Mouse (Mus musculus) intestine, embryonic 15.5 days (tissue): ENCODE results near the gene Diablo. TPM values are rescaled to one million over a fixed set of nuclear protein-coding genes. Genes with fewer than 3 reads are reported as not detected.
A peak's percentile ranks its signal among the peaks of the same experiment; 100 is the strongest.

ENCODE experiments used
- ATAC-seq: fragments of 200-750 bp; cut with Nextera tagmentation; 2 replicates; pipeline ENCODE4 v1.8.0; 2017; ENCODE audit warnings: moderate TSS enrichment, moderate library complexity
- H3K27ac ChIP-seq: fragments of 300-500 bp; sonication (generic); 2 replicates; pipeline ENCODE4 v1.5.1; 2015; ENCODE audit warnings: mild to moderate bottlenecking, inconsistent platforms
- H3K27me3 ChIP-seq: fragments of 300-500 bp; sonication (generic); replicated peaks from 2 replicates; pipeline ENCODE4 v1.6.1; 2015; ENCODE audit warnings: inconsistent platforms
- H3K36me3 ChIP-seq: fragments of 300-500 bp; sonication (generic); 2 replicates; pipeline ENCODE4 v1.6.1; 2015; ENCODE audit warnings: inconsistent platforms
- H3K4me1 ChIP-seq: fragments of 300-500 bp; sonication (generic); replicated peaks from 2 replicates; pipeline ENCODE4 v1.6.1; 2015; ENCODE audit warnings: inconsistent platforms
- H3K4me2 ChIP-seq: fragments of 300-500 bp; sonication (generic); replicated peaks from 2 replicates; pipeline ENCODE4 v1.6.1; 2015; ENCODE audit warnings: mild to moderate bottlenecking, inconsistent platforms
- H3K4me3 ChIP-seq: fragments of 300-500 bp; sonication (generic); replicated peaks from 2 replicates; pipeline ENCODE4 v1.5.1; 2015; ENCODE audit warnings: inconsistent platforms
- H3K9ac ChIP-seq: fragments of 300-500 bp; sonication (generic); 2 replicates; pipeline ENCODE4 v1.6.1; 2015; ENCODE audit warnings: inconsistent platforms
- H3K9me3 ChIP-seq: fragments of 300-500 bp; sonication (generic); 2 replicates; pipeline ENCODE4 v1.6.1; 2016; ENCODE audit warnings: inconsistent platforms
- WGBS: fragments of 180-500 bp; shearing (Covaris S2); methylation state at CpG from one replicate; pipeline ENCODE4 v1.1.7; 2015; 5-methylcytosine and 5-hydroxymethylcytosine counted together
- polyA plus RNA-seq: library from polyadenylated mRNA; unstranded; fragments of >200 nt; fragmentation: Nextera tagmentation; extraction: Ambion mirVana; gene quantifications from 2 replicates; pipeline ENCODE4 v1.2.1, GENCODE M21; 2015

Gene Diablo
- polyA plus RNA-seq, 1 experiment from 2014 or later: 99.7 TPM

GRCm38 (mm10) chr5:123489935-123490334 is 34.0 kb downstream of the Diablo start:
- H3K4me1 ChIP-seq: 0 out of 2 replicates have a peak, but pooled peaks cover 7% of the 10 kb centered on the region
- H3K9ac ChIP-seq: no peak overlapping the region
- no peak for ATAC-seq
- H3K36me3 ChIP-seq: no peaks in the 10 kb centered on the region
- WGBS: 47% methylated on average over 9 of the region's 9 CpGs
- H3K4me2 ChIP-seq: no peak overlapping the region
- H3K9me3 ChIP-seq: no peaks in the 10 kb centered on the region
- H3K4me3 ChIP-seq: no peak overlapping the region
- no peak overlapping the region for H3K27ac ChIP-seq
- H3K27me3 ChIP-seq: no peaks in the 10 kb centered on the region

DNA sequence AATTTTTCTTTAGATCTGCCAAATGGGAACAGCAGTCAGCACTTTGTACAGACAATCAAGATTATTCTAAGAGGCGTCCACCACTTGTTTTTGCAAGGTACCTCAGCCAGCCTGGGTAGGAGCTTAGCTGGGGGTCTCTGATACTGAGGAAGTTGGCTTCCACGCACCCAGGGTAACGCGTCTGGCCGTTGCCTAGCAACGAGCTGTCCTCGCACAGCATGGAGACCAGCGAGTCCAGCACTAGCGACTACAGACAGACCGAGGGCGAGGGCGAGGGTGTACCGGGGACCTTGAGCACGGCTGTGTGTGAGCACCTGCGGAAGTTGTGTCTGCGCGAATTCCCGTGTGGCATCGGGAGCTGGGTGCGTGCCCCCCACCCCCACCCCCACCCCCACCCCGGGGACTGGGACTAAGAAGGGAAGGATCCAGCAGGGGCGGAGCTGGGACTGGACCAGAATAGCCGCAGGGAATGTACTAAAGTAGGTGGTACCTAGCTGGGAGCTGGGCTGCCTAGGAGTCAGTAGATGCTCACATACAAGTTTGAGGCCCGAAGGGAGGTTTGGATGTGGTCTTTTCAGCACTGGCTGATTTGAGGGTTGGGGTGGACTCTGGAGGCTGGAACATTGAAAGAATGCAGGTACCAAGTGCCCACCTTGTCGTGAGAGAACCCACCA is 34.7 kb downstream of the Diablo start, which contains the start of the genes Lrrc43 and Il31:
Gene Lrrc43 (plus strand): TSS at position 194 of the 674 bp plus-strand sequence.
Gene Il31 (minus strand): TSS at position 378 of the 674 bp plus-strand sequence.
- Histone ChIP-seq H3K4me3 (no peak within 1 kb of the TSS), H3K9me3 (no peaks in the 10 kb centered on the region), H3K27me3 (no peaks in the 10 kb centered on the region), H3K36me3 (no peaks in the 10 kb centered on the region), H3K4me2 (peak within 1 kb of the TSS; percentile 54), H3K4me1 (0 out of 2 replicates have a peak, but pooled peaks cover 7% of the 10 kb centered on the region), H3K9ac (no peak within 1 kb of the TSS), H3K27ac (no peak within 1 kb of the TSS)
- 10% methylated on average over 25 of the region's 25 CpGs for WGBS
- 0 out of 2 replicates have a peak, but pooled peaks have one; percentile 56 for ATAC-seq

DNA sequence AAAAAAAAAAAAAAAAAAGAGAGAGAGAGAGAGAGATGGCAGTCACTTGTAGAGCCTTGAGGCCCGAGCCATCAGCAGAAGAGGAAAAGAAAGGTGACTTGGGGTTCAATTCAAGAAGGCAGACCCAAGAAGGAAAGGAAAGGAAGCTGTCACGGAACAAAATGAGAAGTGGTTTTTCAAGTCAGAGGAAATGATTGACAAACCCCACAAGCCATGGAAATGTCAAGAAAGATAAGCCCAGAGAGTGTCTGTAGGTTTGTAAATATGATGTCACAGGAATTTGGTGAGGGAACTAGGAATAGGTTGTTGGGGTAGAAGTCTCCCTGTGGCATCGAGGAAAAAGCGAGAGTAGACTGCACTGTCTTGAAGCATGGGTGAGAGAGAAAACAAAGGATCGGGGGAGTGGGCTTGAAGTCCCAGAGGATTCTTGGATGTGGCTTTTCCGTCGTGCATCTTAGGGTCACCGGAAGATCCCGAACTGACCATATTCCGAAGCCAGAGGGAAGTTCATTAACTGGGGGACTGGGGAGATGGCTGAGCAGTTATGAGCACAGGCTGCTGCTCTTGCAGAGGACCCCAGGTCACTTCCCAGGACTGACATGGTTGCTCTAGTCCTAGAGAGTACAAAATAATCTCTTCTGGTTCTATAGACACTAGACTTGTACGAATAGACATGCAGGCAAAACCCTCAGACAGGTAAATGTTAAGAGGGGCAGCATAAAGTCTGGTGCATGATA is 36.1 kb downstream of the Diablo start:
- no peaks in the 10 kb centered on the region for H3K36me3 ChIP-seq
- no peak overlapping the region for H3K27ac ChIP-seq
- no peaks in the 10 kb centered on the region for H3K27me3 ChIP-seq
- 0 out of 2 replicates have a peak, but pooled peaks cover 7% of the 10 kb centered on the region for H3K4me1 ChIP-seq
- H3K4me3 ChIP-seq: no peak overlapping the region
- no peaks in the 10 kb centered on the region for H3K9me3 ChIP-seq
- no peak overlapping the region for H3K4me2 ChIP-seq
- WGBS: 80% methylated on average over 11 of the region's 11 CpGs
- H3K9ac ChIP-seq: no peak overlapping the region
- ATAC-seq: no peak

DNA sequence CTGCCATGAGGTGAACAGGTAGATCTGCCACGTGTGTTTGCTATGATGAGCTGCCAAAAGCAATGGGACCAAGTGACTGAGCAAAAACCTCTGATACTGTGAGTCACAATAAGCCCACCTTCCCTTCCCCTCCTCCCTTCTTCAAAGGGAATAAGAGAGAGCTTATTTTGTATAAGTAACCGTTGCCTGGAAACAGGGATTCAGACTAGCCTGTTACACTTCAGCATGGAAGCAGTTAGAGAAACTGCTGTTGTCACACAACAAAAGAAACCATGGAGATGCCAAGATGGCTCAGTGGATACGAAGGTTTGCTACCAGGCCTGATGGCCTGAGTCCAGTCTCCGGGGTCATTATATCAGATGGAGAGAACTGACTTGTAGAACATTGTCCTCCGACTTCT is 50.2 kb downstream of the Diablo start:
- ATAC-seq: no peak
- H3K27me3 ChIP-seq: no peaks in the 10 kb centered on the region
- no peak overlapping the region for H3K4me3 ChIP-seq
- 84% methylated on average over 5 of the region's 5 CpGs for WGBS
- H3K9ac ChIP-seq: no peak overlapping the region
- H3K4me1 ChIP-seq: no peaks in the 10 kb centered on the region
- no peaks in the 10 kb centered on the region for H3K9me3 ChIP-seq
- H3K4me2 ChIP-seq: no peak overlapping the region
- H3K27ac ChIP-seq: no peak overlapping the region
- H3K36me3 ChIP-seq: no peaks in the 10 kb centered on the region

DNA sequence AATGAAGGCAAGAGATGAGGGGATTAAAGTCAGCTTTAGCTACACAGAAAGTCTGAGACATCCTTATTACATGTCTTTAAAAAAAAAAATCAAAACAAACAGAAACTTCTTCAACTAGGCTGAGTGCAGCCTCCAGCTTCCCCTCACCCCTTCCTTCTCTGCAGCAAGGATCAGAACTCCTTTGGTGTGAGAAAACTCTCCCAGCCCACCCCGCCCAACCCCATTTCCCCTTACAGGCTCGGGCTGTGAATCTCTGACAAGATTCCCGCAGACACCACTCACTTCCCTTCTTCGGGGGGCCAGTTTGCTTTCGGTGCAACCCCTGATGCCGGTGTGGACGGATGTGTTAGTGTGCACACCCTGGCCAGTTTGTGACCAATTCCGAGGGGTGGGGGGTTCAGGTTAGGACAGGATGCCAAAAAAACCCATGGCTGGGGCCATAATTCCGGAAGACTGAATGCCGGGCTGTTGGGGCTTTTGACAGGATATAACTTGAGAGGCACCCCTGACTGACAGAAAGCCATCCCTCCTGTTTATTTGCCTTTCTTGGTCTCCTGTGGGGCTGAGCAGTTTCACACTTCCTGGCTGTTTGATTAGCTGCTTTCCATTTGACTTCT is 53.1 kb downstream of the Diablo start:
- H3K27ac ChIP-seq: no peak overlapping the region
- no peak for ATAC-seq
- no peaks in the 10 kb centered on the region for H3K9me3 ChIP-seq
- 0 out of 2 replicates have a peak overlapping the region, but pooled peaks have one; percentile 1 for H3K4me3 ChIP-seq
- H3K27me3 ChIP-seq: no peaks in the 10 kb centered on the region
- 7% methylated on average over 10 of the region's 10 CpGs for WGBS
- no peaks in the 10 kb centered on the region for H3K36me3 ChIP-seq
- H3K9ac ChIP-seq: no peak overlapping the region
- H3K4me2 ChIP-seq: peak overlapping the region; percentile 39
- no peaks in the 10 kb centered on the region for H3K4me1 ChIP-seq

- H3K27me3 ChIP-seq: no peaks in the 10 kb centered on the region
- no peaks in the 10 kb centered on the region for H3K9me3 ChIP-seq
- no peaks in the 10 kb centered on the region for H3K36me3 ChIP-seq
- no peak overlapping the region for H3K4me2 ChIP-seq
- 79% methylated on average over 1 of the region's 1 CpGs for WGBS
- no peak overlapping the region for H3K4me3 ChIP-seq
- H3K4me1 ChIP-seq: no peaks in the 10 kb centered on the region
- no peak overlapping the region for H3K9ac ChIP-seq
- ATAC-seq: no peak
- H3K27ac ChIP-seq: no peak overlapping the region
Measured at GRCm38 (mm10) chr5:123464638-123465037, 59.3 kb downstream of the Diablo start.

GRCm38 (mm10) chr5:123461420-123461819 is 62.6 kb downstream of the Diablo start:
- H3K9me3 ChIP-seq: no peaks in the 10 kb centered on the region
- ATAC-seq: no peak
- H3K4me1 ChIP-seq: no peaks in the 10 kb centered on the region
- 53% methylated on average over 5 of the region's 5 CpGs for WGBS
- no peaks in the 10 kb centered on the region for H3K27me3 ChIP-seq
- H3K27ac ChIP-seq: no peak overlapping the region
- no peaks in the 10 kb centered on the region for H3K36me3 ChIP-seq
- no peak overlapping the region for H3K4me3 ChIP-seq
- H3K9ac ChIP-seq: no peak overlapping the region
- no peak overlapping the region for H3K4me2 ChIP-seq

Other genes with a start within 250 kb of the Diablo start
- 15.9 and 16.4 TPM in 2 replicates for gene Bcl7a, start 180.3 kb downstream of the Diablo start, polyA plus RNA-seq
- 19.2 and 22.4 TPM in 2 replicates for gene Mlxip, start 129.4 kb downstream of the Diablo start, polyA plus RNA-seq
- not detected in 2 replicates for gene Lrrc43, start 34.9 kb downstream of the Diablo start, polyA plus RNA-seq
- not detected in 2 replicates for gene Il31, start 34.7 kb downstream of the Diablo start, polyA plus RNA-seq
- gene B3gnt4, start 13.7 kb downstream of the Diablo start, polyA plus RNA-seq: 0.38 and 0.40 TPM in 2 replicates
- 10.6 and 11.2 TPM in 2 replicates for gene Gm49027, start 1.3 kb upstream of the Diablo start, polyA plus RNA-seq
- gene Vps33a, start 48.9 kb upstream of the Diablo start, polyA plus RNA-seq: 24.4 and 28.9 TPM in 2 replicates
- 29.9 TPM in 2 replicates for gene Clip1, start 160.4 kb upstream of the Diablo start, polyA plus RNA-seq
- gene Zcchc8, start 196.9 kb upstream of the Diablo start, polyA plus RNA-seq: 63.1 and 68.9 TPM in 2 replicates
- 90.5 and 100 TPM in 2 replicates for gene Rsrc2, start 225.2 kb upstream of the Diablo start, polyA plus RNA-seq
- gene Kntc1, start 225.5 kb upstream of the Diablo start, polyA plus RNA-seq: 19.7 and 21.7 TPM in 2 replicates